Mouse (Mus musculus) heart, embryonic 14.5 days (tissue): Measurements from ENCODE around the gene Dkkl1. TPM values are rescaled to one million over a fixed set of nuclear protein-coding genes. Genes with fewer than 3 reads are reported as not detected.

Experiments
- ATAC-seq: fragments of 200-750 bp; cut with Nextera tagmentation; 2 replicates; pipeline ENCODE4 v1.8.0; 2017; ENCODE audit warnings: low read depth, moderate TSS enrichment; ENCODE audit not compliant: insufficient number of reproducible peaks, insufficient read depth, low FRiP score
- H3K27ac ChIP-seq, 2 experiments: fragments of 200-500 bp in 1 of 2; fragments of 300-500 bp in 1 of 2; sonication (generic) in 1 of 2; replicated peaks in 1 of 2; 2 replicates each; pipeline ENCODE4 v1.5.1; 2012 to 2014; ENCODE audit warnings: low read depth in 2 of 2, low read length in 2 of 2, control low read depth in 1 of 2, mild to moderate bottlenecking in 1 of 2, mixed read lengths in 1 of 2; ENCODE audit not compliant: control insufficient read depth in 1 of 2, insufficient read depth in 1 of 2
- H3K27me3 ChIP-seq: fragments of 300-500 bp; sonication (generic); 2 replicates; pipeline ENCODE4 v1.6.1; 2014; ENCODE audit warnings: mild to moderate bottlenecking, low read length, control low read depth; ENCODE audit not compliant: control insufficient read depth, insufficient read depth
- H3K36me3 ChIP-seq: fragments of 300-500 bp; sonication (generic); 2 replicates; pipeline ENCODE4 v1.6.1; 2014; ENCODE audit warnings: mild to moderate bottlenecking, control low read depth, low read length, mixed read lengths; ENCODE audit not compliant: control insufficient read depth, insufficient read depth
- H3K4me1 ChIP-seq, 2 experiments: fragments of 200-500 bp in 1 of 2; fragments of 300-500 bp in 1 of 2; sonication (generic) in 1 of 2; 2 replicates each; pipeline ENCODE4 v1.6.1; 2012 to 2014; ENCODE audit warnings: low read length in 2 of 2, control low read depth in 1 of 2, mixed read lengths in 1 of 2; ENCODE audit not compliant: control insufficient read depth in 2 of 2, insufficient read depth in 2 of 2
- H3K4me2 ChIP-seq: fragments of 300-500 bp; sonication (generic); 2 replicates; pipeline ENCODE4 v1.6.1; 2014; ENCODE audit warnings: mild to moderate bottlenecking, low read length
- H3K4me3 ChIP-seq, 2 experiments: fragments of 200-500 bp in 1 of 2; fragments of 300-500 bp in 1 of 2; sonication (generic) in 1 of 2; 2 replicates each; pipeline ENCODE4 v1.5.1; 2012 to 2014; ENCODE audit warnings: low read length in 2 of 2, mild to moderate bottlenecking in 2 of 2, control low read depth in 1 of 2, low read depth in 1 of 2, moderate library complexity in 1 of 2; ENCODE audit not compliant: control insufficient read depth in 1 of 2, insufficient read depth in 1 of 2
- H3K9ac ChIP-seq: fragments of 300-500 bp; sonication (generic); 2 replicates; pipeline ENCODE4 v1.6.1; 2014; ENCODE audit warnings: mild to moderate bottlenecking, low read length
- H3K9me3 ChIP-seq: fragments of 300-500 bp; sonication (generic); 2 replicates; pipeline ENCODE4 v1.6.1; 2016; ENCODE audit warnings: low read length, control low read depth; ENCODE audit not compliant: control insufficient read depth
- WGBS: fragments of 180-500 bp; shearing (Covaris S2); extraction: QIAGEN DNeasy Blood & Tissue Kit; methylation state at CpG from one replicate; pipeline ENCODE4 v1.1.7; 2014; 5-methylcytosine and 5-hydroxymethylcytosine counted together
- polyA plus RNA-seq: library from polyadenylated mRNA; unstranded; fragments of >200 nt; fragmentation: Nextera tagmentation; extraction: Ambion mirVana; gene quantifications from 2 replicates; pipeline ENCODE4 v1.2.1, GENCODE M21; 2014

The Dkkl1 gene
- polyA plus RNA-seq, 1 experiment from 2014 or later = 1.7 TPM

GRCm38 (mm10) chr7:45196994-45197393, 15.0 kb downstream of the Dkkl1 start:
- no peak overlapping the region for H3K4me2 ChIP-seq
- no peak overlapping the region for H3K4me3 ChIP-seq
- no peak for ATAC-seq
- H3K27ac ChIP-seq = no peak overlapping the region
- H3K9ac ChIP-seq = no peak overlapping the region
- WGBS = 71% methylated on average over 5 of the region's 5 CpGs
- no peaks in the 10 kb centered on the region for H3K9me3 ChIP-seq
- H3K27me3 ChIP-seq = peaks cover 3% of the 10 kb centered on the region; the same call in 1 of the 2 replicates
- H3K36me3 ChIP-seq = no peaks in the 10 kb centered on the region
- H3K4me1 ChIP-seq = peaks cover 9 to 12% of the 10 kb centered on the region in 2 experiments; a peak in 2 of 4 replicates

DNA sequence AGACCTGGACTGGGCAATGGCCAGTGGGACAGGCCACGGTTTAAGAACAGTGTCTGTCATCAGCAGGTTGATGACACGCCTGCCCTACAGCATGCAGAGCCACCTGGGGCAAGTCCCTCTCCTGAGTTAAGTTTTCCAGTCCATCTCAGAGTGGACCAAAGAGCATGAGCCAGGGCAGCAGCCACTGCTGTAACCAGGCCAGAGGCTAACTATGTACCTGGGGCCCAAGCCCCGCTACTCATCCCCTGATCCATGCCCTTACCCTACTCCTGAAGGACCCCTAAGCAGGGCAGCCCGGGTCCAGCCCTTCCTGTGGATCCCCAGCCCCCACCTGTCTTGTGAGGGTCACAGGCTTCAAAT, 15.8 kb downstream of the Dkkl1 start:
- no peaks in the 10 kb centered on the region for H3K9me3 ChIP-seq
- H3K4me3 ChIP-seq = no peak overlapping the region
- no peak overlapping the region for H3K4me2 ChIP-seq
- no peak overlapping the region for H3K27ac ChIP-seq
- H3K27me3 ChIP-seq = peaks cover 4% of the 10 kb centered on the region; the same call in 1 of the 2 replicates
- no peak for ATAC-seq
- peaks cover 15 to 16% of the 10 kb centered on the region in 2 experiments; a peak in 3 of 4 replicates for H3K4me1 ChIP-seq
- 78% methylated on average over 4 of the region's 4 CpGs for WGBS
- no peaks in the 10 kb centered on the region for H3K36me3 ChIP-seq
- H3K9ac ChIP-seq = no peak overlapping the region

GRCm38 (mm10) chr7:45195341-45196175, 16.4 kb downstream of the Dkkl1 start:
- 49% methylated on average over 13 of the region's 13 CpGs for WGBS
- Histone ChIP-seq H3K36me3 (no peaks in the 10 kb centered on the region), H3K4me2 (no peak overlapping the region), H3K4me3 (no peak overlapping the region), H3K9ac (no peak overlapping the region), H3K27ac (no peak overlapping the region), H3K27me3 (peaks cover 9% of the 10 kb centered on the region; the same call in 1 of the 2 replicates), H3K4me1 (peaks cover 15 to 16% of the 10 kb centered on the region in 2 experiments; a peak in 3 of 4 replicates), H3K9me3 (no peaks in the 10 kb centered on the region)
- peak; percentile 6; the same call in 1 of the 2 replicates for ATAC-seq

DNA sequence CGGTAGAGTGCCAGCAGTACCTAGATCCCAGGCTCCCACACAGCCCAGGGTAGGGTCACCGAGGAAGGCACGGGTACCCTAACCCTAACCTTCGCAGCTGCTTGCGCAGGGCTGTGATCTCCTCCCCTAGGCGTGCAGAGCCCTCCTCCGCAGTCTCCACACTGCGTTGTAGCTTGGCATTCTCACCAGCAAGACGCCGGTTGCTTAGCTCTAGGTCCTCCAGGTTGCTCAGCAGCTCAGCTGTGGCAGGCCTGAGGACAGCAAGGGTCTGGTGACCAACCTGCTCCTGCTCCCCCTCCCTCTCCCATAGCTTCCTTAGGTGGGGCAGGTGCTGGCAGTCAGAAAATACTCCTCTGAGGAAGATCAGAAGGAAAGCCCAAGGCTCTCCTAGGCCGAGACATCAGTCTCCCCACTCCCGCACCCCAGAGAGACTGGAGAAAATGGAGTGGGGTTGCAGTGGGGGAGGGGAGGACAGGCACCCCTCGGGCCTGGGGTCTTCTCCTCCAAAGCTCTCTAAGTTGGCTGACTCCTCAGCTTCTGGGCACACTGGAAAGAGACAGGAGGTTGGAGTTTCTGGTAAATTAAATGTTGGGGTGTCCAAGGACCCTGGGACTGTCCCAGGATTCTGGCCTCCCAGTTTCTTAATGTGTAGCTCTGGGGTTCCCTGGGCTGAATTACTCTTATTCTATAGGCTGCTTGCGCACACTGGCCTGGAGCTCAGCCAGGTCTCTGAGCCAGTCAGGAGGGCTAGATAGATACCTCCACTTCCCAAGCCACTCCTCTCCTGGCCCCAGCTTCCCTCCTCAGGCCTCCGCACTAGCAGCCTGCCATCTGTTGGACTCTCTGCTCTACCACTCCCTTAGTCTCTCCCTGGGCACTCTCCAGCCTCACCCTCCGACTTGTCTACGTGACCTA, 17.8 kb downstream of the Dkkl1 start:
- no peak overlapping the region for H3K4me2 ChIP-seq
- no peak overlapping the region for H3K9ac ChIP-seq
- WGBS = 76% methylated on average over 17 of the region's 17 CpGs
- ATAC-seq = no peak
- H3K4me1 ChIP-seq = peaks cover 15 to 16% of the 10 kb centered on the region in 2 experiments; a peak in 3 of 4 replicates
- no peaks in the 10 kb centered on the region for H3K9me3 ChIP-seq
- no peak overlapping the region for H3K27ac ChIP-seq
- no peaks in the 10 kb centered on the region for H3K36me3 ChIP-seq
- no peak overlapping the region for H3K4me3 ChIP-seq
- peaks cover 22% of the 10 kb centered on the region for H3K27me3 ChIP-seq

DNA sequence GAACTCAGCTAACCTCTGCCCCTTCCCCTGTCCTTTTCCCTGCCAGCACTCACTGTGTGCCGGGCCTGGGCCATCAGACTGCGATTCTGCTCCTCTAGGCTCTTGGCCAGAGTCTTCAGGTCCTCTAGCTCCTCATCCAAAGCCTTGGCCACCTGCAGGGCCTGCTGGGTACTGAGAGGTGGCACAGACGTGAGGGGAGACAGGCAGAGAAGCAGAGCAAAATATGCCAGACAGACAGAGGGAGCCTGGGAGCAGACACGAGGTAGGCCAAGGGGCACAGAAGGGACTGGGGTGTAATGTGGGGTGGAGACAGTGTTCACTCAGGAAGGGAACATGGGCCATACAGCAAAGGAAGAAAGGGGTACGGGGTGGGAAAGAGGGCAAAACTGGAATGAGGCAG, 18.5 kb downstream of the Dkkl1 start:
- H3K9me3 ChIP-seq = no peaks in the 10 kb centered on the region
- peaks cover 29% of the 10 kb centered on the region for H3K27me3 ChIP-seq
- H3K4me2 ChIP-seq = no peak overlapping the region
- no peak overlapping the region for H3K4me3 ChIP-seq
- peaks cover 15 to 16% of the 10 kb centered on the region in 2 experiments; a peak in 3 of 4 replicates for H3K4me1 ChIP-seq
- H3K9ac ChIP-seq = no peak overlapping the region
- no peaks in the 10 kb centered on the region for H3K36me3 ChIP-seq
- no peak overlapping the region for H3K27ac ChIP-seq
- WGBS = 64% methylated on average over 5 of the region's 5 CpGs
- ATAC-seq = no peak

DNA sequence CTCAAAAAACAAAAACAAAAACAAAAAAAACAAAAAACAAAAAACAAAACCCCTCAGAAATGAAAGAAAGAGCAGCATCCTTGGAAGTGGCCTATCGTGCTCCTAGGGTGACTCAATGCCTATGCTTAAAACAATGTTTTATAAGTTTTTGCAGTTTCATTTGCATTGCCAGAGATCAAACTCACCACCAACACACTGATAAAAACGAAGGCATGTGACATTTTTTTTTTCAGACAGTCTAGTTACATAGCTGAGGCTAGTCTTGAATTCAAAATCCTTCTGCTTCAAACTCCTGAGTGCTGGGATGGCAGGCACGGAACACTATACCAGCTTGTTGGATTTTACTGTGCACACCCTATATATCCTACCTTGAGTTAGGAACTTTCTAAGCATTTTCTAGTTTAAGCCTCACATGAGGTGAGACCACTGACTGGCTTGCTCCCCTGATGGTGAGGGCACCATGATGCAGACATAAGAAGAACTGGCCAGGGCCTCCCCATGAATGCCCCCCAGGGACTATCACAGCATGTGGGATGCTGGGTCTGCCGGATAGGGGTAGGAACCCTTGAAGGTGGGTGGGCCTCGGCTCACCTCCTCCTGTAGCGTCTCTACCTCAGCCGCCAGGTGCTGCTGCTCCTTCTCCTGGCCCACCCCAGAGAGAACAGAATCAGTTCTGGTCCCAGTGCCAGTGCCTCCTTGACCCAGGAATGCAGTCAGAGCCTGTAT, 19.2 kb downstream of the Dkkl1 start:
- Histone ChIP-seq H3K36me3 (no peaks in the 10 kb centered on the region), H3K27ac (no peak overlapping the region), H3K9ac (no peak overlapping the region), H3K4me2 (no peak overlapping the region), H3K4me1 (peaks cover 15% of the 10 kb centered on the region in 2 experiments; a peak in 3 of 4 replicates), H3K9me3 (no peaks in the 10 kb centered on the region), H3K27me3 (peaks cover 36% of the 10 kb centered on the region), H3K4me3 (no peak overlapping the region)
- ATAC-seq = no peak
- 86% methylated on average over 7 of the region's 7 CpGs for WGBS

GRCm38 (mm10) chr7:45191803-45192363, 20.1 kb downstream of the Dkkl1 start:
- H3K4me1 ChIP-seq = peaks cover 15% of the 10 kb centered on the region in 2 experiments; a peak in 3 of 4 replicates
- H3K27me3 ChIP-seq = peaks cover 41% of the 10 kb centered on the region
- H3K4me2 ChIP-seq = no peak overlapping the region
- no peak overlapping the region for H3K4me3 ChIP-seq
- H3K9ac ChIP-seq = no peak overlapping the region
- ATAC-seq = no peak
- no peaks in the 10 kb centered on the region for H3K9me3 ChIP-seq
- WGBS = 11% methylated on average over 8 of the region's 8 CpGs
- no peak overlapping the region for H3K27ac ChIP-seq
- H3K36me3 ChIP-seq = no peaks in the 10 kb centered on the region
